Mouse (Mus musculus) retina, postnatal 1 day (tissue): ENCODE measurements around the gene Nxf2.
A peak's percentile ranks its signal among the peaks of the same experiment; 100 is the strongest.
"Not testable (repeated sequence)": the region's sequence is repeated elsewhere in the genome, so short reads cannot be mapped to it uniquely, and the experiment has no call there.

Experiments
- DNase-seq: peaks from one replicate; pipeline ENCODE4 v3.0.0-alpha.2; 2012

Gene Nxf2

GRCm38 (mm10) chrX:134964546-134964945 lies at the start of gene Nxf2:
Gene Nxf2 (minus strand): TSS chrX:134964754.
- peak; percentile 0 for DNase-seq

- no peak for DNase-seq
Measured at GRCm38 (mm10) chrX:135011381-135011780, 46.8 kb upstream of the Nxf2 start.

GRCm38 (mm10) chrX:135009471-135009815 lies 44.9 kb upstream of the Nxf2 start:
- no peak for DNase-seq

- peak; percentile 96 for DNase-seq
Measured at GRCm38 (mm10) chrX:135008720-135009470, 44.3 kb upstream of the Nxf2 start, which contains the start of gene Zmat1. Gene Zmat1 (minus strand): TSS chrX:135009209.

- DNase-seq: peak; percentile 1
Measured at GRCm38 (mm10) chrX:135008021-135008420, 43.5 kb upstream of the Nxf2 start.

GRCm38 (mm10) chrX:134963305-134964094 lies 1.1 kb downstream of the Nxf2 start:
- DNase-seq: peak; percentile 88

- peak; percentile 43 for DNase-seq
Measured at GRCm38 (mm10) chrX:134930361-134930760, 34.2 kb downstream of the Nxf2 start.

GRCm38 (mm10) chrX:134929927-134930326 lies 34.6 kb downstream of the Nxf2 start:
- DNase-seq: no peak

GRCm38 (mm10) chrX:134925058-134925457 lies 39.5 kb downstream of the Nxf2 start:
- DNase-seq: peak; percentile 60

- DNase-seq: peak; percentile 17
Measured at GRCm38 (mm10) chrX:134923675-134924424, 40.7 kb downstream of the Nxf2 start.

GRCm38 (mm10) chrX:134919220-134919619 lies 45.3 kb downstream of the Nxf2 start:
- DNase-seq: no peak

- no peak for DNase-seq
Measured at GRCm38 (mm10) chrX:134915745-134916144, 48.8 kb downstream of the Nxf2 start.

- DNase-seq: not testable (repeated sequence)
Measured at GRCm38 (mm10) chrX:134915315-134915714, 49.2 kb downstream of the Nxf2 start.

GRCm38 (mm10) chrX:134914851-134915250 lies 49.7 kb downstream of the Nxf2 start:
- DNase-seq: no peak

GRCm38 (mm10) chrX:134913234-134913936 lies 51.2 kb downstream of the Nxf2 start:
- peak; percentile 45 for DNase-seq

- DNase-seq: no peak
Measured at GRCm38 (mm10) chrX:134912805-134913204, 51.7 kb downstream of the Nxf2 start.

GRCm38 (mm10) chrX:134910345-134910744 lies 54.2 kb downstream of the Nxf2 start:
- DNase-seq: no peak
